ENCODE assay signal across 17 mouse cellular contexts in the genomic region with DNA sequence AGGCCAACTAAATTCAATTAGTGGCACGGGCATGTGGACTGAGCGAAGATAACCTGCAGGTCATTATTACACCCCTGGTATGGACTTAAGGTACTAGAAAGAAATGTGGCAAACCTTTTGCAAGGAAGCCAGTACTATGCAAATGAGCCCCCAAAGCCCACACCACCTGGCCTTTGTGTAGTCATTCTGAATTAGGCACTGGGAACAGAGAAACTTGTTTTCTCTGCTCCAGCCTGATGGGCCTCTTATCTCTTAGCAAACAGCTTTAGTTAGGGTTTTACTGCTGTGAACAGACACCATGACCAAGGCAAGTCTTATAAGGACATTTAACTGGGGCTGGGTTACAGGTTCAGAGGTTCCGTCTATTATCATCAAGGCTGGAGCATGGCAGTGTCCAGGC.
"Had no signal": no experiment of that assay in that cellular context is flagged by ENCODE, and none has a peak within 500 bp of the region (broad histone marks: within the 10 kb centered on the region; RNA-seq: fewer than 3 reads in every experiment).

No protein-coding gene starts in this region.

- H3K36me3 ChIP-seq: intestine, embryonic 15.5 days; limb, embryonic 10.5 days; limb, embryonic 13.5 days had no signal

- H3K27ac ChIP-seq: intestine, embryonic 15.5 days; limb, embryonic 10.5 days; limb, embryonic 13.5 days; macrophage; stomach, postnatal 0 days had no signal

- H3K4me2 ChIP-seq: intestine, embryonic 15.5 days; limb, embryonic 13.5 days; midbrain, embryonic 11.5 days had no signal

- H3K4me1 ChIP-seq: limb, embryonic 10.5 days; limb, embryonic 13.5 days had no signal

- ATAC-seq: intestine, embryonic 15.5 days had no signal

- H3K4me3 ChIP-seq: intestine, embryonic 15.5 days; limb, embryonic 10.5 days; limb, embryonic 13.5 days; megakaryocyte, embryonic 14.5 days had no signal

- H3K9ac ChIP-seq: intestine, embryonic 15.5 days; limb, embryonic 13.5 days had no signal

- DNase-seq: kidney, adult 11 months; kidney, adult 8-10 months; kidney, postnatal 14 days; kidney, postnatal 4 days; lung, adult 18-20 months; lung, postnatal 14 days; midbrain, embryonic 14.5 days; thymus, adult 2 months; thymus, postnatal 14 days; thymus, postnatal 4 days had no signal

- H3K27me3 ChIP-seq: intestine, embryonic 15.5 days; limb, embryonic 13.5 days had no signal

- H3K9me3 ChIP-seq: intestine, embryonic 15.5 days; limb, embryonic 10.5 days; limb, embryonic 13.5 days had no signal
